Mouse (Mus musculus): ENCODE measurements at regions not wholly inside any gene's neighbourhood (a gene's known extent, or its start where the extent isn't known, plus 50 kb on each side); places are given as distances from the start of the nearest gene placed in this dataset.

- no peaks in the 10 kb centered on the region for H3K79me2 ChIP-seq (ENCODE audit: control insufficient read depth, insufficient read depth, low read length, poor library complexity)
- no peaks in the 10 kb centered on the region for H3K9me3 ChIP-seq (replicated peaks; ENCODE audit: insufficient read depth, low read length)
- H3K27ac ChIP-seq (ENCODE audit: control insufficient read depth, low read depth, low read length): no peak overlapping the region
- no peak for DNase-seq (ENCODE audit: low read depth, low spot score)
- no peak overlapping the region for H3K9ac ChIP-seq (ENCODE audit: control insufficient read depth, low read depth, low read length, poor library complexity, severe bottlenecking)
- no peak overlapping the region for H3K4me3 ChIP-seq (ENCODE audit: control insufficient read depth in 1 of 2, insufficient read depth in 1 of 2, low read depth in 2 of 2, low read length in 2 of 2)
- H3K36me3 ChIP-seq (ENCODE audit: control insufficient read depth in 1 of 2, insufficient read depth in 2 of 2, low read length in 2 of 2): no peaks in the 10 kb centered on the region
- no peaks in the 10 kb centered on the region for H3K4me1 ChIP-seq (ENCODE audit: control insufficient read depth in 1 of 2, insufficient read depth in 2 of 2, low read length in 2 of 2)
- no peaks in the 10 kb centered on the region; a peak in 1 of 4 replicates for H3K27me3 ChIP-seq (ENCODE audit: control insufficient read depth in 1 of 2, insufficient read depth in 2 of 2, low read length in 2 of 2)
- no peak for TF ChIP-seq CHD1 (IDR thresholded peaks at IDR 0.05; ENCODE audit: low read depth, low read length)
- no peak for TF ChIP-seq CHD2 (IDR thresholded peaks at IDR 0.05; ENCODE audit: low read length)
- TF ChIP-seq TBP (IDR thresholded peaks at IDR 0.05; ENCODE audit: low read depth, low read length): no peak
- TF ChIP-seq NELFE (IDR thresholded peaks at IDR 0.05; ENCODE audit: low read depth, low read length): no peak
Observed at GRCm38 (mm10) chr11:111155023-111155422, 89.1 kb downstream of the Kcnj2 start.

- Histone ChIP-seq H3K36me3 (ENCODE audit: control insufficient read depth in 1 of 2, insufficient read depth in 2 of 2, low read length in 2 of 2) (no peaks in the 10 kb centered on the region), H3K9ac (ENCODE audit: control insufficient read depth, low read depth, low read length, poor library complexity, severe bottlenecking) (no peak overlapping the region), H3K4me1 (ENCODE audit: control insufficient read depth in 1 of 2, insufficient read depth in 2 of 2, low read length in 2 of 2) (no peaks in the 10 kb centered on the region), H3K4me3 (ENCODE audit: control insufficient read depth in 1 of 2, insufficient read depth in 1 of 2, low read depth in 2 of 2, low read length in 2 of 2) (no peak overlapping the region), H3K27ac (ENCODE audit: control insufficient read depth, low read depth, low read length) (no peak overlapping the region), H3K79me2 (ENCODE audit: control insufficient read depth, insufficient read depth, low read length, poor library complexity) (no peaks in the 10 kb centered on the region), H3K9me3 (replicated peaks; ENCODE audit: insufficient read depth, low read length) (no peaks in the 10 kb centered on the region), H3K27me3 (ENCODE audit: control insufficient read depth in 1 of 2, insufficient read depth in 2 of 2, low read length in 2 of 2) (no peaks in the 10 kb centered on the region; a peak in 1 of 4 replicates)
- DNase-seq (ENCODE audit: low read depth, low spot score): no peak
- no peak for TF ChIP-seq RAD21 (IDR thresholded peaks at IDR 0.05; ENCODE audit: low read depth, low read length)
- no peak for TF ChIP-seq TBP (IDR thresholded peaks at IDR 0.05; ENCODE audit: low read depth, low read length)
- TF ChIP-seq UBTF (IDR thresholded peaks at IDR 0.05; ENCODE audit: borderline replicate concordance, insufficient read depth, low read depth, low read length): no peak
- TF ChIP-seq MYB (IDR thresholded peaks at IDR 0.05; ENCODE audit: low read depth, low read length): no peak
- TF ChIP-seq MAX (IDR thresholded peaks at IDR 0.05; ENCODE audit: low read length): no peak
- no peak for TF ChIP-seq ZNF384 (IDR thresholded peaks at IDR 0.05; ENCODE audit: low read depth, low read length)
- TF ChIP-seq ZKSCAN1 (IDR thresholded peaks at IDR 0.05; ENCODE audit: low read depth, low read length): no peak
- no peak for TF ChIP-seq MAFK (IDR thresholded peaks at IDR 0.05; ENCODE audit: borderline replicate concordance, low read depth, low read length)
Observed at GRCm38 (mm10) chr11:111155747-111156146, 89.8 kb downstream of the Kcnj2 start.

GRCm38 (mm10) chr11:111159299-111159698 is 93.3 kb downstream of the Kcnj2 start:
- H3K9ac ChIP-seq (ENCODE audit: control insufficient read depth, low read depth, low read length, poor library complexity, severe bottlenecking): no peak overlapping the region
- TF ChIP-seq MEF2A (IDR thresholded peaks at IDR 0.05; ENCODE audit: extremely low read depth, insufficient replicate concordance, low read depth, low read length, poor library complexity, severe bottlenecking) (no peak), CTCF (IDR thresholded peaks at IDR 0.05 in 2 of 3, conservative IDR thresholded peaks at IDR 0.05 in 1 of 3; ENCODE audit: control insufficient read depth in 1 of 3, insufficient read depth in 1 of 3, low read depth in 2 of 3, low read length in 3 of 3, poor library complexity in 1 of 3, severe bottlenecking in 1 of 3) (no peak), HCFC1 (IDR thresholded peaks at IDR 0.05; ENCODE audit: low read depth, low read length) (no peak), POLR2AphosphoS5 (IDR thresholded peaks at IDR 0.05; ENCODE audit: borderline replicate concordance, low read depth, low read length) (no peak), NELFE (IDR thresholded peaks at IDR 0.05; ENCODE audit: low read depth, low read length) (no peak), ZKSCAN1 (IDR thresholded peaks at IDR 0.05; ENCODE audit: low read depth, low read length) (no peak), SIN3A (IDR thresholded peaks at IDR 0.05; ENCODE audit: low read length) (no peak), ETS1 (IDR thresholded peaks at IDR 0.05; ENCODE audit: low read depth, low read length) (no peak), USF1 (IDR thresholded peaks at IDR 0.05; ENCODE audit: low read depth, low read length) (no peak), KAT2A (conservative IDR thresholded peaks at IDR 0.05; ENCODE audit: low read depth, low read length) (no peak), MAZ (IDR thresholded peaks at IDR 0.05; ENCODE audit: low read depth, low read length) (no peak), TAL1 (IDR thresholded peaks at IDR 0.05; ENCODE audit: low read length) (no peak), NRF1 (IDR thresholded peaks at IDR 0.05; ENCODE audit: insufficient read depth, low read depth, low read length, poor library complexity, severe bottlenecking) (no peak), BHLHE40 (IDR thresholded peaks at IDR 0.05; ENCODE audit: borderline replicate concordance, low read depth, low read length) (no peak), POLR2AphosphoS2 (IDR thresholded peaks at IDR 0.05; ENCODE audit: low read length) (no peak), RCOR1 (IDR thresholded peaks at IDR 0.05; ENCODE audit: low read depth, low read length) (no peak), MAX (IDR thresholded peaks at IDR 0.05; ENCODE audit: low read length) (no peak)
- no peaks in the 10 kb centered on the region for H3K79me2 ChIP-seq (ENCODE audit: control insufficient read depth, insufficient read depth, low read length, poor library complexity)
- no peak for DNase-seq (ENCODE audit: low read depth, low spot score)
- H3K27ac ChIP-seq (ENCODE audit: control insufficient read depth, low read depth, low read length): no peak overlapping the region
- H3K4me1 ChIP-seq (ENCODE audit: control insufficient read depth in 1 of 2, insufficient read depth in 2 of 2, low read length in 2 of 2): no peaks in the 10 kb centered on the region
- H3K9me3 ChIP-seq (replicated peaks; ENCODE audit: insufficient read depth, low read length): no peaks in the 10 kb centered on the region
- H3K27me3 ChIP-seq (ENCODE audit: control insufficient read depth in 1 of 2, insufficient read depth in 2 of 2, low read length in 2 of 2): no peaks in the 10 kb centered on the region
- no peaks in the 10 kb centered on the region for H3K36me3 ChIP-seq (ENCODE audit: control insufficient read depth in 1 of 2, insufficient read depth in 2 of 2, low read length in 2 of 2)
- H3K4me3 ChIP-seq (ENCODE audit: control insufficient read depth in 1 of 2, insufficient read depth in 1 of 2, low read depth in 2 of 2, low read length in 2 of 2): no peak overlapping the region
